Mouse (Mus musculus): ENCODE measurements at regions not wholly inside any gene's neighbourhood (a gene's known extent, or its start where the extent isn't known, plus 50 kb on each side); places are given as distances from the start of the nearest gene placed in this dataset.
A peak's percentile ranks its signal among the peaks of the same experiment; 100 is the strongest.

DNA sequence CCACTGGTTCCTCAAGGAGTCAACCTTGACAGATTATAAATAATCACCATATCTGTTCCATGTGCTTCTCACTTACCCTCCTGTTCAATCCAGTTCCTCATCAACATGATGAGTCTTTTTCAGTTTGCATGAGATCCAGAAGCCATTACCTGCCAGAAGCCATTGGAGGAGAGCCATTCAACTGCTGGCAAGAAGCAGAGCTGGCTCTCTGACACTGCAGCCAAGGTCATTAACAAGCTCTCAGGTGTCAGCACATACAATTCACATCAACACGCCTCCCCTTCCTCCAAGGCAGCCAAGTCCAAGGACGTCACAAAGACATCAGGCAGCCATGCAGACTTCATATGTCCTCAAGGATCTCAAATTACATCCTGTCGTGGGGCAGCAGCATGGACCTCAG, 648.6 kb upstream of the Slit2 start:
- no peak for DNase-seq (ENCODE audit: inconsistent age in 2 of 2, low spot score in 1 of 2)

DNA sequence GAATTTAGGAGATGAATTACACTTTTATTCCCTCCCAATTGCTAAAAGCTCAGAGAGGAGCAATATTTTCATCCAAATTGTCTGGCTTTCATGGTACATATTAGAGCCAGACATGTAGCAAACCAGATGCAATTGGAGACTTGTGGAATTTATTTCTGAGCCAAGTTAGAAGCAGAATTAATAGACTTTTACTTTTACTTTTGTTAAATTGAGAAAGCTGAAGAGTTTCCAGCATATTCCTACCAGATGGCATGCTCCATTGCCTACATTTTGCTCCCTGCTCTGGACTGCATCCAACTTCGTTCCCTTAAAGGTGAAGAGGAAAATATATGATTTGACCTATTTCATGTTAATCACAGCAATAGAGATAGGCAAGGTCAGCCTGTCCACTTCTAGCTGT, 646.4 kb upstream of the Slit2 start:
- no peak for DNase-seq (ENCODE audit: inconsistent age in 2 of 2, low spot score in 1 of 2)

DNA sequence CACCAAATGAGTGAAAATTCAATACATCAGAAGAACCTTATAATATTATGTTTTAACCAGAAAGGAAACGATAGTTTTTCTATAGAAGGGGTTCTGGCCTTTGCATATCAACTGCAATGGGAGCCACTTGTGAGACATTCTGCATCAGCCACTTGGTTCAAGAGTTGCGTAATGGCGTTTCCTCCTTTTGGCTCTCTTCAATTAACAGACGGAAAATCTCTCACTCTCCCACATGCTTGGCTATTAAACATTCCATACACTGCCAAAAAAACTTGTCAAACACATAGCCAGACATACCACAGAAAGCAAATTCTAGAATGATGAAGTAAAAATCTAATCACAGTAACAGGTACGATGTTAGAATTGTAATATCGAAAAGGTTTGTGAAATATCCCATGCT, 643.1 kb upstream of the Slit2 start:
- no peak for DNase-seq (ENCODE audit: inconsistent age in 2 of 2, low spot score in 1 of 2)

DNA sequence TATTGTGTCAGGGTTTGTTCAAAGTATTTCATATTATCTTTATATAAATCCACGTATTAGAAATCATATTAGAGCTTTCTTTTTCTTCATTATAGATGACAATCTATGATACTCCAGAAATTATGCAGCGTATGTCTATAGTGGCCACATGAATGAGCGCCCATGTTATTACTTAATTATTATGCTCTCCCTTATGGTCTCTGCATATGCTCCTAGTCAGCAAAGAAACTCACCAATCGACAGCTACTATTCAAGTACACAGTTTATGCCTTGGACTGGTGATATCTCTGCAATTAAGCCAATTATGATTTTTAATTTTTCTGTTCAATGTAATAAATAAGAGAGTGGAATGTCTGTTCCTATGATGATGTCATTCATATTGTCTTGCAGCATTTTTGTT, 612.8 kb upstream of the Slit2 start:
- DNase-seq (ENCODE audit: inconsistent age in 2 of 2, low spot score in 1 of 2): no peak

DNA sequence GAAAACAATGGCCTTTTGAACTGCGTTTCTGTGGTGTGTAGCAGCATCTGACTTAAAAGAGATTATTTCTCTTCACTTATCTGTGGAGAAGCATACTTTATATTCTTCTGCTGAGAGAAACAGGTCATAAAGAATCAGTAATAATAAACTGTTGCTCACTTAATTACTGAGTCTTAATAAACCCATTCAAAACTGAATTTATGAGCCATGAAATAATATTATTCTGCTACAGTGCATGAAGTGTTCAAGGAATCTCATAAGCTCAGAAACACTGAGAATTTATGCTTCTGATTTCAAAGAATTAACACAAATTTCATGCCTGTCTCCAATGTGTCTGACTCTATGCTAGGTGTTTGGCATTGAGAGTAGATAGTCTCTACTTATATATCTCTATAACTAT, 597.0 kb upstream of the Slit2 start:
- DNase-seq (ENCODE audit: inconsistent age in 2 of 2, low spot score in 1 of 2): no peak

DNA sequence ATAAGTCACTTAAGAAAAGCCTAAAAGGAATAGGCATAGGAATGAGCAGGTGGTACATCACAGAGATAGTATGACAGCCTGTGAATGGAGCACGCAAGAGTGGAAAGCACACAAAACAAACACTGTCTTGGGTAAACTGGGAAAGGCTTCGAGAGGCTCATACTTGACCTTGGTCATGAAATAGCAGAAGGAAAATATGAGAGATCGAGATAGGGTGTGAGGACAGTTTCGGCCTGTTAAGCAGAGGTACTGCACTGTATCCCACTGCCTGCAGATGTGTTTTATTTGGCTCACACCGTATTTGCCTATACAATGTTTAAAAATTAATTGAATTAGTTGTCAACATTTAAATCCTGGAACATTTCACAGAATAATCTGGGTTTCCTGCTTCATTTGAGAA, 596.2 kb upstream of the Slit2 start:
- no peak for DNase-seq (ENCODE audit: inconsistent age in 2 of 2, low spot score in 1 of 2)

DNA sequence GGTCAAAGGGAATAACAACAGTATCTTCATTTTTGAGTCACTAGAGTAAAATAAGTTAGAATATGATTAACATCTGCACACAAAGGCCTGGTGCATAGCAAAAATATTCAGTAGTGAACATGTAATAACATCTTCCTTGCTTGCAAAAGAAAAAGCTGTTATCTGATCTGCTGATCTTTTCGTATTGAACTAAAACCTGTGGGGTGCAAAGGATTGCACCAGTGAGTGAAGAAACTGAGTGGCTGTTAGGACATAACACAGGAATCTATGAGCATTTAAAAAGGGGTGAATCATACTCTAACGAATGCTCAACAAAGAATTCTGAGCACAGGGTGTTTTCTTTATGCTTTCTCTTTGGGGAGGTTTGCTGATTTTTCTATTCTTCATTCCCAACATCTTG, 592.2 kb upstream of the Slit2 start:
- no peak for DNase-seq (ENCODE audit: inconsistent age in 2 of 2, low spot score in 1 of 2)

DNA sequence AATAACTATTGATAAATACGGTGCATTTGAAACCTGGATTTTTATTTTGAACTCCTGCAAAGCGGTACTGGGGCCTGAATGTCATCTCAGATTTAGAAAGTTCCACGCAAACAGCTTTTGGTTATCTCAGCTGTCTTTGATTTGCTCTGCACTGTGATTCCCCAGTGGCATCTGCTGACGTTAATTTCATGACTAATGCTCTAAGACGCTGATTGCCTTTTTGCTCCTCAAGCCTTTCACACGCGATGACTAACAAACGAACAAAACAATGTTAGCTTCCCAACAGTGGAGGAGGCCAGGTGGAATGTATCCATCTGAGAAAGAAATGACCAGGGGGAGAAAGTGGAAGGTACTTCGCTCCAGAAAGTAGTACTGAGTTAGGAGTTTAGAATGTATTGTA, 586.1 kb upstream of the Slit2 start:
- no peak for DNase-seq (ENCODE audit: inconsistent age in 2 of 2, low spot score in 1 of 2)

DNA sequence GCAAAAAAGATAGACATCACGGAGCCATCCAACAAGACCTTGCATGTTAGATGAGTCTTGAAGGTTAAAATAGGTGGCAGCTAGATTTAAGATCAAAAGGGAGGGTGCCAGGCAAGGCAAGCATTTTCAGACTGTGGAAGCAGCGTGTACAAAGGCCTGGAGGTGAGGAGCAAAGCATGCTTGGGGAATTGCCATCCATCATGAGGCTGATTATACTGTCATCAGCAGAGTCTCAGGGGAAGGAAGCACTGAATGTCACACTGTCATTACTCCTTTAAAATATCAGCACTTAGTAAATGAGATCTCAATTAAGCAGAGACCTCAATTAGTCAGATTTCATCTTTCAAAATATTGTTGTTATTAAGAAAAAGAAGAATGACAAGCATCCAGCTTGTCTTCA, 561.0 kb upstream of the Slit2 start:
- DNase-seq (ENCODE audit: inconsistent age in 2 of 2, low spot score in 1 of 2): no peak

DNA sequence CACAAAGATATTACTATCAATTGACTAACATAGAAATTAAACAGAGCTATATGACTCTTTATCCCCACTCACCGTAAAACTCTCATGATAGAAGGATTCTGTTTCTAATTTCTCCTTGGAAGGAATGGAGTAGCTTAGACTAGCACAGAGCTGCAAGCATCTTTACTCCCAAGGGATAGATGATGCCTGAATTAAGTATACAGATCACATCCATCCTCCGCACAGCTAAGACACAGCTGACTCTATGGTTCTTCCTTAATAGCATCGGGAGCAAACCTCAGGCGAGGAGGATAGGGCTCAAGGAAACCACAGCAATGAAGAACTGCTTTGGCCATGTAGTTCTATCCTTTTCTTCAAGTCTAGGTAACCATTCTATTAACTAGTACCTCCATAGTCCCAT, 556.9 kb upstream of the Slit2 start:
- DNase-seq (ENCODE audit: inconsistent age in 2 of 2, low spot score in 1 of 2): no peak

DNA sequence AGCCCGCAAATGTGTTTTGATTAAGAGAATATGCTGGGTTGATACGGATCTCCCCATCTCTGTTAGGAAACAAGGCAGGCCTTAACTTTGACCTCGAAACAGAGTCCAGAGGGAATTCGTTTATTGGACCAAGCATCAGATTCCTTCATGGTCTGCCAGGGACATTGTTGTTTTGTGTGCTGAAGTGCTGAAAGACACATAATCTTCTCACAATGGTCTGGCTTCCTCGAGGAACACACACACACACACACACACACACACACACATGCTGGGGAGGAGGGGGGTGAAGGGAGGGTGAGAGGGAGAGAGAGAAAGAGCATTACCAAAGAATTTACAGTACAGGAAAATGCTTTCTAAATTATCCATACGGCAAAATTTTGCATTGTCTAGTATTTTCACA, 556.5 kb upstream of the Slit2 start:
- DNase-seq (ENCODE audit: inconsistent age in 2 of 2, low spot score in 1 of 2): no peak

DNA sequence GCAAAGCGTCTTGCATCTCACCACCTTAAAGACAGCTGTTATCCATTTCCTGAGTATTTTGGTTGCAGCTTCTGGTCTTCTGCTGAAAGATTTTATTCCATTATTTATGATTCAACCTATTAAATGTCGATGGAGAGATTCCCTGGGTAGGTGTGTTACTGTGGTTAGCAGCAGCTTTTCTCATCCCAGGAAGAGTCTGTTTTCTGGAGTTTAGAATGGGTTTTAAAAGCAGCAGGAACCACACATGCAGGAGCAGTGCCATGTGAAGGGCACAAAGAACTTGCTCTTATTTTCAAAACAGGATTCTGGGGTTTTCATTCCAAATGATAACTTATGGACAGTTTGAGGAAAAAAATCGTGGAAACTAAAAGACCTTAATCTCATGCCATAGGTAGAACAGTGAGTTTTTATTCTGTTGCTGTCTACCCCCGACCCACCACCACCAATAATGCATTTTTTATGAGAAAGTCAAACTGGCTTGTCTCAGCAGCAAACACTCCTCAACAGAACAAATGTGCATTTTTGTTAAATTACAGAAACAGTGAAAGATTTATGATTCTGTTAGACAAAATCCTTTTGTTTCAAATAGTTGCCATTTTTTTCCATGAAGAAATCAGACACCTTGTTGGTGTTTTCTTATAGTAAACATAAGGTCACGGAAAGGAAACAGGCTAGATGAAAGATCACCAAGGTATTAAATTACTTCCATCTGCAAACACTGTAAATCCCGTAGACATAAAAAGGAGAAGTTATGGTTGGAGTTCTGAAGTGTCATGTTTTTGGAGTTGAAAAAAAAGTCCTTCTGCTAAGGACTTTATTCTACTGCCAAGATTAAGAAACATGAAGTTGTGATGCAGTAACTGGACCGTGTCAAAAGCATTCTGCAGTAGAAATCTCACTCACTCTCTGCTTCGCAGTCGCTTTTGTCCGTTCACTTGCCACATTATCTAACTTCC, 553.4 kb upstream of the Slit2 start:
- no peak for DNase-seq (ENCODE audit: inconsistent age in 2 of 2, low spot score in 1 of 2)

DNA sequence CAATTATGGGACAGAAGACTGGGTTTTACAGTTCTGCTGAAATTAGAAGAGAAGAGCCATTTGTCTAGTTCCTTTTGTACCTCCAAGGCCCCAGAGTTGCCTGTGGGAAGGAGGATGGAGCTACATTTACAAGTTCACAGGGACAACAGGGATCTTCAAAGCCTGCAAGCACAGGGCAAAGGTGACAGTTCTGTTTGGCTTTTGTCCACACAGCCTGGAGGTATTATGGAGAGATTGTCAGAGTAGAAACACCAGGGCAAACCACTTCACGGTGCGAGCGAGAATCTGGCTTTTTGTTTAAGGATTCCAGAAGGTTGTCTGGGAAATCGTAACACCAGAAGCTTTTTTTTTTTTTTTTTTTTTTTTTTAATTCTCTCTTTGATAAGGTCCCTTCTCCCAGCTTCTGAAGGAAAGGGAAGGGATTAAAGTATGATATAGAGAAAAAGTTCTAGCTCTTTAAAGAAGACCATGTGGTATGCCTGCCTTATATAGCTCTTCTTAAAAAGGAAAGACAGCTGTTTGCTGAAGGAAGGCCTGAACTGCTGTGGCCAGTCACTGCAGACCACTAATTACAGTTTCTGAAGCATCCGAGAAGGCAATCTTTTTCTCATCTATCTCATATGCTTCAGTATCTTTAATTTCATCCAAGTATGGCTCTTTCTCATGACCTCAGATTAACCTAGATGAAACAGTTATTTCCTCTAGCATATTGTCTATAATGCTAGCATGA, 551.2 kb upstream of the Slit2 start:
- DNase-seq (ENCODE audit: inconsistent age in 2 of 2, low spot score in 1 of 2): no peak

DNA sequence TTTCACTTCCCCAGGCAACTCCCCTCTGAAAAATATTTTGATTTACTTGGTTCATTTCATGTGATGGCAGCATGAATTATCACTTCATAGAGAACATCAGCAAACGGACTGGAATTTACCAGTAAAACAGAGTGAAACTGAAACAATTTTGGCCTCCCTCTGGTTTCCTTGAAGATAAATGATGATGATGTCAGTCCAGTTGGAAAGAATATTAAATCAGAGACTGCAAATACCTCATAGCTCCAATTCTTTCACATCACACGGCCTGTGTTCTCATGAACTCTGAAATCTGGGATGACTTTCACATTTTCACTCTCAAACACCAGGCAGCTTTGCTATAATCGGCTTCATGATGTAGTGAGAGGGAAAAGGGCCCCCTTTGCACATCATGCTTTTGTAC, 546.5 kb upstream of the Slit2 start:
- peak in 1 of 2 experiments; percentile 44 for DNase-seq (ENCODE audit: inconsistent age in 2 of 2, low spot score in 1 of 2)

DNA sequence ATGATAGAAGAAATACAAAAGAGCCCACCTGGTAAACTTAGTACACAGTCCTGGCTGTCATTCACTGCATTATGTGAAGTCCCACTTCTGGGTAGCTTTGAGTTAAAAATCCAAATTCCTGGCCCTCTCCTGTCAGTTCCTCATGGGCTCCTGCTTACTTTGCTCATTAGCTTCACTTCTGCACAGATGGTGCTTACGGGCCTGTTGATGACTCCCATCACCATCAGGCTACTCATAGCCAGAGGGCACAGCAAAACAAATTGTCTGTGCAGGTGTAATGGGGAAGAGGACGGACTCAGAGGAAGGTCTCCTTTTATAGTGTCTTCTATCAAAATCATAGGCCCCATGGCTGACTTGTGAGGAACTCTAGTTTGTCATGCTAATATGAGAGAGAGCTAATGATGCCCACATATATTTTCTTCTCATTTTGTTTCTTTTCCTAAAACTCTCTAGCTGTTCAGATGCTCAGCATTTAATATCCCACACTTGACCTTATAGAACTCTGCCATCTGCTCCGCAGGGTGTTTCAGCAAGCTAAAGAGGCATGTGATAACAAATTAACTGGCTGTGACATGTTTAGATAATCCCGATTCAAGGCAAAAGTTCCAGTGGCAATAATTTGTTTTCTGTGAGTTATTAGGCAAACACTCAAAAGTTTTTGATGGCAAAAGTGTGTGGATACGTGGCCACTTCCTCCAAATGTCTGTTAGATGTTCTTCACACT, 536.5 kb upstream of the Slit2 start:
- DNase-seq (ENCODE audit: inconsistent age in 2 of 2, low spot score in 1 of 2): no peak

DNA sequence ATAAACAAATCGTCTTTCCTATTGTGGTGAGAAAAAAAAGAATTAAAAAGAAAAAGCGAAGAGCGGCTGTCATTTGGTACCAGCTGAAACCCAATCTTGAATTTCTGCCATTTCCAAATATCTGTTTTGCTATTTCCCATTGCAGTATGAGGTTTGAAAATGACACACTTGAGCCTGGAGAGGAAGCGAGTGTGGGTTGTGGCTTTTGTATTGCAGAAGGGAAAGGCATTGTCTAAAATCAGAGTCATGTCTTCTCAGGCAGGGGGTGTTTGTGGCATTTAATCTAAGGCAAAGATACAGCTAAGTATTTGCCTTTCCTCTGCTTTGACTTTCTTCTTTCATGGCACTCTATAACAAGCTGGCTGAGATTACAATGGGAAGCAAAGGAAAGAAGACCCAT, 518.1 kb upstream of the Slit2 start:
- DNase-seq (ENCODE audit: inconsistent age in 2 of 2, low spot score in 1 of 2): no peak

DNA sequence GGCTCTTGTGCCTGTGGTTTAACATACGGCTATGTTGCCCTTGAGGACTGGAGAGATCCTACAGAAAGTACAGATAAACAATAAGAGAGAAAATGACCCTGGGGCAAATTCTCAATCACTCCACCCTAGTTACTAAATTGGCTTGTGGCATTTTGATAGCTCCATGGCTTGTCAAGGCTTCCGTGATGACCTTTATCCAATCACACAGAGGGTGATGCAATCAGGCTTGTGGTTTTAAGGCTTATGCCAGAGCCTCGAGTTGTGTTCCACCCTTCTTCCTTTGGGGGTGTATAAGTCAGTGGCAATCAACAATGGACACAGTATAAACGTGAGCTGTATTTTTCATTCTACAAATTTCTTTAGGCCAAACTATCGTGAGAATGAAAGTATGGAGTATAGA, 513.5 kb upstream of the Slit2 start:
- DNase-seq (ENCODE audit: inconsistent age in 2 of 2, low spot score in 1 of 2): peak; percentile 10 to 87

DNA sequence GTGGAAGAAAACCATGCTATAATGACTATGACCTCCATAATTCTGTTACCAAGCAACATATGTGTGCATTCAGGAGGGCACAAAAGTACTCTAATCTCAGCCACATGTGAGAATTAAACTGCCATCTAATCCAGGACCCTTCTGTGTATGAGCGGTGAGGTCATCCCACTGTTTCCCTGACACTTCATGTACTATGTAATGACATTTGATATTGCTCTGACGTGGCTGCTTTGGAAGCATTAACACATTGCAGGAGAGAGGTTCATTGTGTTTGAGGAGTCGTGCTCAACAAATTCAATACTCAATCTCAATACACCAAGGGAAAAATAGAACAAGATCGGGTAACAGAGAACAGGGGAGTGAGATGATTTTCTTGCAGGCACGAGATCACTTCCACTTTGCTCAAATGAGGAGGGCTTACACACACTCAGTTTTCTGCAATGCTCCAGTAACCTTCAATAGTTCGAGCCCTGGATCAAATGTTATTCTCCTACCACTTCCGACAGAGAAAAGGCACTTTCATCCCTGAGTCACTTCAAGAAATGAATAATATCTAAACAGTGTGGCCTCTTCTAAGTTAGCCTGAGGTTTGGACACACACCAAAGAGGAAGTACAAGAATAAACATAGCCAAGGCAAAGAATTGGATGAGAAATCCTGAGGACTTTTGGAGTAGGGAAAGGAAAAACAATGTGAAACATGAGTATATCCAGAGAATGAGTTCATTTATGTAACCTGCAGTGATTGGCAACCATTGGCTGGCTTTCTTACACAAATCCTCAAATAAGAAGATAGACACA, 510.7 kb upstream of the Slit2 start:
- DNase-seq (ENCODE audit: inconsistent age in 2 of 2, low spot score in 1 of 2): peak in 1 of 2 experiments; percentile 30

DNA sequence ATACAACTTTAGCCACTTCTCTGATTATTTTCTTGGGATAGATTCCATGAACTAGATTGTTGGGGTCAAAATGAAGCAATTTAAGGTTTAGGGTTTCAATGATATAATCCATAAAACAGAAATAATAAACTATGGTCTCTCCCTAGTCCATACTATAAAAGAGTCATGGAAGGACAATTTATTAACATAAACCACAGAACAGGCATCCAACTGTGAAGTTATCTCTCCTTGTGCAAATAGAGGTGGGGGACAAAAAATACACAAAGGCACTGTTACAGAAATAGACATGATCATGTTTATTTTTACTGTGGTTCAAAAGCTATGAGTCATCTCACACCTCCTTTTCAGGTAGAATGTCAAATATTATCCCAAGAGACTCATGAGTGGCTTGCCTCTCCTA, 503.0 kb upstream of the Slit2 start:
- no peak for DNase-seq (ENCODE audit: inconsistent age in 2 of 2, low spot score in 1 of 2)

DNA sequence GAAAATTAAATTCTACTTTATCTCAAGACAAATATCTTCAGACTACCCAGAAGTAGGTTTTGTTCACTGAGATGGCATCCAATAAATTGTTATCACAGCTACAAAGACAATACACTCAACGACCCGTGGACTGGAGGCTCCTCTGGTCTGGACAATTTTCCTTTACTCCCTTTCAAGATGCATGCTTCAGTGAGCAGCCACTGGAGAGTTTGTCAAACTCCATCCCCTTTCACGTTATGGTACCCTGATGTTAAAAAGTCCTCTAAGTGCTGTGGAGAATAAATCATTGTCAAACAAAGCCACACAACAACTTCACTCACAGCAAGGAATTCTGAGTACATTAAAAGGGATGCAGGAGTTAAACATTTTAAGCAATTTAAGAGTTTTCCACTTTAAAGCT, 486.7 kb upstream of the Slit2 start:
- no peak for DNase-seq (ENCODE audit: inconsistent age in 2 of 2, low spot score in 1 of 2)
